Mouse (Mus musculus) intestine, embryonic 15.5 days (tissue): ENCODE data around the gene Dhrs7b. TPM values are rescaled to one million over a fixed set of nuclear protein-coding genes. Genes with fewer than 3 reads are reported as not detected.
"Not testable (repeated sequence)": the region's sequence is repeated elsewhere in the genome, so short reads cannot be mapped to it uniquely, and the experiment has no call there.

Experiments
- ATAC-seq: fragments of 200-750 bp; cut with Nextera tagmentation; 2 replicates; pipeline ENCODE4 v1.8.0; 2017; ENCODE audit warnings: moderate TSS enrichment, moderate library complexity
- H3K27ac ChIP-seq: fragments of 300-500 bp; sonication (generic); 2 replicates; pipeline ENCODE4 v1.5.1; 2015; ENCODE audit warnings: mild to moderate bottlenecking, inconsistent platforms
- H3K27me3 ChIP-seq: fragments of 300-500 bp; sonication (generic); replicated peaks from 2 replicates; pipeline ENCODE4 v1.6.1; 2015; ENCODE audit warnings: inconsistent platforms
- H3K36me3 ChIP-seq: fragments of 300-500 bp; sonication (generic); 2 replicates; pipeline ENCODE4 v1.6.1; 2015; ENCODE audit warnings: inconsistent platforms
- H3K4me1 ChIP-seq: fragments of 300-500 bp; sonication (generic); replicated peaks from 2 replicates; pipeline ENCODE4 v1.6.1; 2015; ENCODE audit warnings: inconsistent platforms
- H3K4me2 ChIP-seq: fragments of 300-500 bp; sonication (generic); replicated peaks from 2 replicates; pipeline ENCODE4 v1.6.1; 2015; ENCODE audit warnings: mild to moderate bottlenecking, inconsistent platforms
- H3K4me3 ChIP-seq: fragments of 300-500 bp; sonication (generic); replicated peaks from 2 replicates; pipeline ENCODE4 v1.5.1; 2015; ENCODE audit warnings: inconsistent platforms
- H3K9ac ChIP-seq: fragments of 300-500 bp; sonication (generic); 2 replicates; pipeline ENCODE4 v1.6.1; 2015; ENCODE audit warnings: inconsistent platforms
- H3K9me3 ChIP-seq: fragments of 300-500 bp; sonication (generic); 2 replicates; pipeline ENCODE4 v1.6.1; 2016; ENCODE audit warnings: inconsistent platforms
- WGBS: fragments of 180-500 bp; shearing (Covaris S2); methylation state at CpG from one replicate; pipeline ENCODE4 v1.1.7; 2015; 5-methylcytosine and 5-hydroxymethylcytosine counted together
- polyA plus RNA-seq: library from polyadenylated mRNA; unstranded; fragments of >200 nt; fragmentation: Nextera tagmentation; extraction: Ambion mirVana; gene quantifications from 2 replicates; pipeline ENCODE4 v1.2.1, GENCODE M21; 2015

The Dhrs7b gene
- polyA plus RNA-seq, 1 experiment from 2014 or later = 56.9 TPM

DNA sequence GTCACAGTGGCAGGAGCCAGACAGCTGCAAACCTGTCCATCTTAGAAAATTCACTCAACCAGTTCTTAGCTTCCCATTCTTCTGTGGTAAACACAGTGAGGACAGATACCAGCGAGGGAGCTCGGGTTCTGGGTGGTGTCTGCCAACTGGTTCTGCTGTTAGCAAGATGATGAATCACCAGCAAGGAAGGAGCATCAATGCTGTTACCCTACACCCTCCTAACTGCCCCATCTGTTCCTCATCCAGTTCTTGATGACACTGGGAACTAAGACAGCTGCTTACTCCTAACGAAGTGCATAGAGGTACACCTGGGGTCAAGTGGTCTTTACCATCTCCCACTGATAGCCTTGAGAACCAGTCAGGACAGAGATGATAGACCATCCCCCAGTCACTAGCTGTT is 26.2 kb downstream of the Dhrs7b start:
- no peaks in the 10 kb centered on the region for H3K27me3 ChIP-seq
- no peaks in the 10 kb centered on the region for H3K9me3 ChIP-seq
- 54% methylated on average over 3 of the region's 3 CpGs for WGBS
- H3K4me1 ChIP-seq = no peaks in the 10 kb centered on the region
- H3K4me3 ChIP-seq = no peak overlapping the region
- no peak overlapping the region for H3K9ac ChIP-seq
- no peak for ATAC-seq
- H3K4me2 ChIP-seq = no peak overlapping the region
- H3K27ac ChIP-seq = no peak overlapping the region
- peaks cover 14% of the 10 kb centered on the region for H3K36me3 ChIP-seq

DNA sequence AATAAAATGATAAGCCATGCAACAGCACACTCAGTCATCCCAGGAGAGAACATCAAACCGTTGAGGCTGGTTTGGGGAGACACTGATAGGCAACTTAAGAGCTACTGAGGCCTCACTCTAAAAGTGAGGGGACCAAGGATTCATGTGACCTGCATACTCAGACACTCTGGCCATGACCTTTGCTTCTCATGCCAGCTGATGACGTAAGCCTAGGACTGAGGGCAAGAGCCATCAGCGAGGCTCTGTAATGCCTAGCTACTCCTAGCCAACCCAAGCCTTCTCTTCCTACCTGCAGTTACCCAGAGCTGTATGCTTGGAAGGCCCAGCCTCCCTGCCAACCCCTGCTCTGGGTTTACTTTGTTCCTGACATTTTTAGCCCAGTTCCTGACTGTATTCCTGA is 31.6 kb downstream of the Dhrs7b start:
- Histone ChIP-seq H3K4me1 (peaks cover 5% of the 10 kb centered on the region; the same call in 1 of the 2 replicates), H3K36me3 (peaks cover 26% of the 10 kb centered on the region), H3K27ac (no peak overlapping the region), H3K4me2 (no peak overlapping the region), H3K9me3 (no peaks in the 10 kb centered on the region), H3K9ac (no peak overlapping the region), H3K4me3 (no peak overlapping the region), H3K27me3 (no peaks in the 10 kb centered on the region)
- 84% methylated on average over 3 of the region's 3 CpGs for WGBS
- ATAC-seq = no peak

- Histone ChIP-seq H3K9ac (no peak overlapping the region), H3K4me3 (no peak overlapping the region), H3K36me3 (peaks cover 28% of the 10 kb centered on the region), H3K27me3 (no peaks in the 10 kb centered on the region), H3K27ac (no peak overlapping the region), H3K9me3 (no peaks in the 10 kb centered on the region), H3K4me1 (peaks cover 5% of the 10 kb centered on the region; the same call in 1 of the 2 replicates), H3K4me2 (no peak overlapping the region)
- WGBS = 81% methylated on average over 4 of the region's 4 CpGs
- ATAC-seq = no peak
Measured at GRCm38 (mm10) chr11:60863196-60863595, 32.8 kb downstream of the Dhrs7b start.

DNA sequence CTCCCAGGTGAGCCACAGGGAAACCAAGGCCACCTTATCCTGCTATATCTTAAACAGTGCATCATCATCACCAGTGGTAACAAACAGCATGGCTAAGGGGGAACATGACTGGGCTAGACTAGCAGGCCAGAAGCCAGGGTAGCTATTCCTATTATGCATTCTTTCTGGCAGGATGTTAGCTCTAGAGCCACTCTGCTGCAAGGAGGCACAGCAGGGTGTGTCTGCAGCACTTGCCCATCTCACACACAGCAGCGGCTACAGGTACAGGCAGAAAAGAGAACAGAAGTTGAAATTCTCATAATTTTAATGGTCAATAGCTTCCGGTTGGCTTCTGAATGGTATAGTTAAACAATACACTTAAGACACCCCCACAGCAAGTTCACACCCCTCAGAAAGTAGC is 33.7 kb downstream of the Dhrs7b start:
- Histone ChIP-seq H3K36me3 (peaks cover 28% of the 10 kb centered on the region), H3K9ac (no peak overlapping the region), H3K4me1 (peaks cover 5% of the 10 kb centered on the region; the same call in 1 of the 2 replicates), H3K4me2 (no peak overlapping the region), H3K27me3 (no peaks in the 10 kb centered on the region), H3K27ac (no peak overlapping the region), H3K9me3 (no peaks in the 10 kb centered on the region), H3K4me3 (no peak overlapping the region)
- 84% methylated on average over 2 of the region's 2 CpGs for WGBS
- ATAC-seq = no peak

DNA sequence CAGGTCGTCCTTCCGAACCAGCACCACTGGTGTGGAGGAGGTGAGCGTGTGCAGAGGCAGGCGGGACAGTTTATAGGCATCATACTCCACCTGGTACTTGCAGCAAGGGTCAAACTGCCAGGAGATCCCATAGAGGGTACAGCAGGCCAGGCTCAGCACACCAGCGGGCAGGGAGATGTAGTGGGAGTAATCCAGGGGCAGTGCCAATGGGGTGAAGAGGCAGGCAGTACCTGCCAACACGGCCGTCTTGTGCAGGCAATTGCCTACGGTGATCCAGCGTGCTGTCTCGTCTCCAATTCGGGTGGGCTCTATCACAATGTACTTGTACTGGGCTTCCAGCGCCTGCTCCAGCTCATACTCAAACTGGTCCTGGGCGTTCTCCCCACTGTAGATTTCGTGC is 34.5 kb downstream of the Dhrs7b start:
- H3K27me3 ChIP-seq = no peaks in the 10 kb centered on the region
- no peak overlapping the region for H3K4me2 ChIP-seq
- H3K4me1 ChIP-seq = peaks cover 5% of the 10 kb centered on the region; the same call in 1 of the 2 replicates
- no peaks in the 10 kb centered on the region for H3K9me3 ChIP-seq
- no peak overlapping the region for H3K27ac ChIP-seq
- no peak overlapping the region for H3K9ac ChIP-seq
- 84% methylated on average over 14 of the region's 14 CpGs for WGBS
- H3K4me3 ChIP-seq = no peak overlapping the region
- no peak for ATAC-seq
- peaks cover 28% of the 10 kb centered on the region for H3K36me3 ChIP-seq

GRCm38 (mm10) chr11:60866021-60866420 is 35.6 kb downstream of the Dhrs7b start:
- no peak for ATAC-seq
- peaks cover 28% of the 10 kb centered on the region for H3K36me3 ChIP-seq
- H3K27me3 ChIP-seq = no peaks in the 10 kb centered on the region
- H3K27ac ChIP-seq = no peak overlapping the region
- H3K4me1 ChIP-seq = peaks cover 5% of the 10 kb centered on the region; the same call in 1 of the 2 replicates
- 65% methylated on average over 2 of the region's 2 CpGs for WGBS
- no peak overlapping the region for H3K4me2 ChIP-seq
- H3K9me3 ChIP-seq = no peaks in the 10 kb centered on the region
- H3K9ac ChIP-seq = no peak overlapping the region
- H3K4me3 ChIP-seq = no peak overlapping the region

GRCm38 (mm10) chr11:60867456-60867855 is 37.0 kb downstream of the Dhrs7b start:
- Histone ChIP-seq H3K9me3 (no peaks in the 10 kb centered on the region), H3K4me2 (no peak overlapping the region), H3K27me3 (no peaks in the 10 kb centered on the region), H3K4me1 (peaks cover 14% of the 10 kb centered on the region; the same call in 1 of the 2 replicates), H3K27ac (no peak overlapping the region), H3K36me3 (peaks cover 18% of the 10 kb centered on the region), H3K9ac (no peak overlapping the region), H3K4me3 (no peak overlapping the region)
- WGBS = 81% methylated on average over 3 of the region's 3 CpGs
- ATAC-seq = no peak

DNA sequence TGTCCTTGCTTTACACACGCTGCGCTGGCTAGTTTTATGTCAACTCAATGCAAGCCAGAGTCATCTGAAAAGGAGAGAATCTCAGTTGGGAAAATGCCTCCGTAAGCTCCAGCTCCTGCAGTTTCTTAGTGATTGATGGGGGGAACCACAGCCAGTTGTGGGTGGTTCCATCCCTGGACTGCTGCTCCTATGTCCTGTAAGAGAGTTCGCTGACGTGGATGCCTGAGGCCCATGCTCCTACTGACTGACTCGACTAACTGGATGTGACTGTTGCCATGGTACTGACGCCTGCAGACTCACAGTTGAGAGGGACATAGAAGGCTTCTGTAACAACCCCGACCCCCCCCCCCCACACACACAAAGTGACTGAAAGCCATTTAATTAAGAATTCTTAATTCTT is 37.5 kb downstream of the Dhrs7b start:
- Histone ChIP-seq H3K27ac (no peak overlapping the region), H3K9me3 (no peaks in the 10 kb centered on the region), H3K4me3 (no peak overlapping the region), H3K4me1 (peaks cover 18% of the 10 kb centered on the region), H3K4me2 (no peak overlapping the region), H3K36me3 (peaks cover 15% of the 10 kb centered on the region), H3K27me3 (no peaks in the 10 kb centered on the region), H3K9ac (no peak overlapping the region)
- 57% methylated on average over 8 of the region's 8 CpGs for WGBS
- ATAC-seq = no peak

- H3K4me1 ChIP-seq = peaks cover 28% of the 10 kb centered on the region
- H3K9me3 ChIP-seq, H3K4me2 ChIP-seq, H3K27ac ChIP-seq, H3K4me3 ChIP-seq, ATAC-seq, H3K27me3 ChIP-seq, H3K9ac ChIP-seq, H3K36me3 ChIP-seq: not testable (repeated sequence)
- 96% methylated on average over 6 of the region's 6 CpGs for WGBS
Measured at GRCm38 (mm10) chr11:60869471-60869870, 39.0 kb downstream of the Dhrs7b start.

DNA sequence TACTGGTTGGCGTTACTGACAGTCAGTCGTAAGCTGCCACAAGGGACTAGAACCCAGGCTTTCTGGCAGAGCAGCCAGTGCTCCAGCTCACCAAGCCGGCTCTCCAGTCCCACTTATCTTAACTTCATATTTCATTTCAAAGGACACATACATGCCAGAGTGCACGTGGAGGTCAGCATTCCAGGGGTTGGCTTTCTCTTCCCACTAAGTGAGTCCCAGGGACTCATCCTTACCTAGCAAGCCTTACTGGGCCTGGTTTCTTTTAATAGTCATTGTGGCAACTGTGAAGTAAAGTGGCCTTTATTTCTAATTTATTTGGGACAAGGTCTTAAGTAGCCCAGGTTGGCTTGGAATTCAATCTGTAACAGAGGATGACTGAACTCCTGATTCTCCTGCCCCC is 41.0 kb downstream of the Dhrs7b start:
- Histone ChIP-seq H3K4me1 (peaks cover 45% of the 10 kb centered on the region), H3K4me2 (no peak overlapping the region), H3K27ac (no peak overlapping the region), H3K36me3 (0 out of 2 replicates have a peak, but pooled peaks cover 3% of the 10 kb centered on the region), H3K9ac (no peak overlapping the region), H3K9me3 (no peaks in the 10 kb centered on the region), H3K4me3 (no peak overlapping the region), H3K27me3 (no peaks in the 10 kb centered on the region)
- no peak for ATAC-seq
- WGBS = 45% methylated on average over 4 of the region's 4 CpGs

GRCm38 (mm10) chr11:60873101-60873500 is 42.7 kb downstream of the Dhrs7b start:
- Histone ChIP-seq H3K9me3 (no peaks in the 10 kb centered on the region), H3K9ac (no peak overlapping the region; the same call in 1 of the 2 replicates), H3K27ac (no peak overlapping the region)

DNA sequence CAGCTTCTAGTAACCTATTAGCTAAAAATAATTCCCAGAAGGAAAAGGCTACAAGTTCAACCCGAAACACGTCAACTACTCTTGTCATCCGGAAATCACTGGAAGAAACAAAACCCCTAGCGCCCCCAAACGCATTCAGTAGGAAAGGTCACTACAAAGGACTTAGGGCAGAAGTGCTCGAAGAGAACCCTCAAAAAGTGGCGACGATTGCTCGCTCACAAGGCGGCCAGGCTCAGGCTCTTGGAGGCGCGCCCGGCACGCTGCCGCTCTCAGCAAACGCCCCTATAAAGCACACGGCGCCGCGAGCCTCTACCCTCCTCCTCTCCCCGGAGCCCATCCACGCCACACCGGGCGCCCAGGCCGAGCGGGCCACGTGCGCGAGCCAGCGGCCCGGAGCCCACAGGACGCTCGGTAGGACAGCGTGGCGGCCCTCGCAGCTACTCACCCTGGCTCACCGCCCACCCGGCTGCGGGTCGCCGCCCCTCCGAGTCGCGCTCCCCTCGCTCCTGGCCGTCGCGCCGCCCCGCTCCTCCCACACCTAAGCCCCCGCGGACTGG is 47.7 kb downstream of the Dhrs7b start:
- H3K27ac ChIP-seq = peak overlapping the region; percentile 97
- H3K9me3 ChIP-seq = no peaks in the 10 kb centered on the region
- H3K27me3 ChIP-seq = no peaks in the 10 kb centered on the region
- under 1% methylated on average over 52 of the region's 52 CpGs for WGBS
- H3K9ac ChIP-seq = peak overlapping the region; percentile 95
- peaks cover 37% of the 10 kb centered on the region for H3K4me1 ChIP-seq
- no peaks in the 10 kb centered on the region for H3K36me3 ChIP-seq
- peak overlapping the region; percentile 61 for H3K4me2 ChIP-seq
- ATAC-seq = peak; percentile 68
- H3K4me3 ChIP-seq = peak overlapping the region; percentile 100

More at GRCm38 (mm10) chr11:60873101-60873500, 42.7 kb downstream of the Dhrs7b start:
- no peaks in the 10 kb centered on the region for H3K36me3 ChIP-seq
- WGBS = 69% methylated on average over 6 of the region's 6 CpGs
- ATAC-seq = no peak
- peaks cover 49% of the 10 kb centered on the region for H3K4me1 ChIP-seq
- H3K4me3 ChIP-seq = no peak overlapping the region
- no peak overlapping the region for H3K4me2 ChIP-seq
- no peaks in the 10 kb centered on the region for H3K27me3 ChIP-seq

- Histone ChIP-seq H3K9ac (peak within 1 kb of the TSS; percentile 95), H3K27ac (peak within 1 kb of the TSS; percentile 97), H3K4me1 (peaks cover 36% of the 10 kb centered on the region), H3K27me3 (no peaks in the 10 kb centered on the region), H3K9me3 (no peaks in the 10 kb centered on the region), H3K4me3 (peak within 1 kb of the TSS; percentile 100), H3K36me3 (no peaks in the 10 kb centered on the region), H3K4me2 (peak within 1 kb of the TSS; percentile 61)
- peak; percentile 99 for ATAC-seq
- WGBS = under 1% methylated on average over 62 of the region's 62 CpGs
Measured at GRCm38 (mm10) chr11:60878675-60879294, 48.4 kb downstream of the Dhrs7b start, which contains the start of gene Tmem11. Gene Tmem11, minus strand, starts transcription at chr11:60879272.
